Mouse (Mus musculus) liver, embryonic 12.5 days (tissue): Measurements from ENCODE around the gene Upf3b. TPM values are rescaled to one million over a fixed set of nuclear protein-coding genes. Genes with fewer than 3 reads are reported as not detected.
A peak's percentile ranks its signal among the peaks of the same experiment; 100 is the strongest.
"Not testable (repeated sequence)": the region's sequence is repeated elsewhere in the genome, so short reads cannot be mapped to it uniquely, and the experiment has no call there.

Experiments
- ATAC-seq: fragments of 200-750 bp; cut with Nextera tagmentation; 2 replicates; pipeline ENCODE4 v1.8.0; 2017; ENCODE audit warnings: moderate number of reproducible peaks, mild to moderate bottlenecking, moderate library complexity
- H3K27ac ChIP-seq: fragments of 300-500 bp; sonication (generic); 2 replicates; pipeline ENCODE4 v1.5.1; 2016; ENCODE audit warnings: mild to moderate bottlenecking
- H3K27me3 ChIP-seq: fragments of 300-500 bp; sonication (generic); replicated peaks from 2 replicates; pipeline ENCODE4 v1.6.1; 2016; ENCODE audit warnings: mild to moderate bottlenecking, moderate library complexity
- H3K36me3 ChIP-seq: fragments of 300-500 bp; sonication (generic); 2 replicates; pipeline ENCODE4 v1.6.1; 2016; ENCODE audit warnings: mild to moderate bottlenecking, moderate library complexity
- H3K4me1 ChIP-seq: fragments of 300-500 bp; sonication (generic); 2 replicates; pipeline ENCODE4 v1.6.1; 2016
- H3K4me2 ChIP-seq: fragments of 300-500 bp; sonication (generic); 2 replicates; pipeline ENCODE4 v1.6.1; 2016; ENCODE audit warnings: mild to moderate bottlenecking, moderate library complexity
- H3K4me3 ChIP-seq: fragments of 300-500 bp; sonication (generic); 2 replicates; pipeline ENCODE4 v1.5.1; 2016; ENCODE audit warnings: mild to moderate bottlenecking, moderate library complexity
- H3K9ac ChIP-seq: fragments of 300-500 bp; sonication (generic); 2 replicates; pipeline ENCODE4 v1.6.1; 2016; ENCODE audit warnings: mild to moderate bottlenecking, moderate library complexity
- H3K9me3 ChIP-seq: fragments of 300-500 bp; sonication (generic); replicated peaks from 2 replicates; pipeline ENCODE4 v1.6.1; 2016; ENCODE audit warnings: mild to moderate bottlenecking, moderate library complexity
- WGBS: fragments of 180-500 bp; shearing (Covaris S2); methylation state at CpG from one replicate; pipeline ENCODE4 v1.1.7; 2016; ENCODE audit not compliant: insufficient replicate concordance; 5-methylcytosine and 5-hydroxymethylcytosine counted together
- polyA plus RNA-seq: library from polyadenylated mRNA; unstranded; fragments of >200 nt; fragmentation: Nextera tagmentation; extraction: Ambion mirVana; gene quantifications from 2 replicates; pipeline ENCODE4 v1.2.1, GENCODE M21; 2016

The Upf3b gene
- 14.2 and 15.6 TPM in 2 replicates for polyA plus RNA-seq

DNA sequence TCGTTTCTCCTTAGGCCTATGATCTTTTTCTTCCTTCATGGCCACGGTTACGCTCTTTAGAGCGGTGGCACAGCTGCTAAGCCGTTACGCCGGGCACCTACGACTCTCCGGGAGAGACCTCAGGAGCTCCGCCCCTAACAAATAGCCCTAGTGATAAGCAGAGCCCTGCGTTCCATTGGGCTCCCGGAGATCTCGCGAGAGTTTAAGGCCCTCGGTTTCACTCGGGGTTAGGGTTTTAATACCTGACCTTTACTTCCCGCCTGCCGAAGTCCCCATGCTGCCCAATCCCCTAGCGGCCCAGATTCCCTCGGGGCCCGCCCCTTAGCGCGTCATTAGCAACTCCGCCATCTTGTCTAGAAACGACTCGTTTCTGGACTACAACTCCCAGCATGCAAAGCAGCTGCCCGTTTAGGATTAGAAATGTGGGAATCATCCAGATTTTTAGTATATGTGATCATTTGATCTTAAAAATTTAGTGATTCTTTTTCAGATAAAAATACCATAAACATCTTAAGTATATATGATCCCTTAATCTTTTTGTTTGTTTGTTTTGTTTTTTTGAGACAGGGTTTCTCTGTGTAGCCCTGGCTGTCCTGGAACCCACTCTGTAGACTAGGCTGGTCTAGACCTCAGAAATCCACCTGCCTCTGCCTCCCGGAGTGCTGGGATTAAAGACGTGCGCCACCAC lies at the start of gene Upf3b:
Gene Upf3b, minus strand, starts transcription at position 130 of the 688 bp plus-strand sequence.
- Histone ChIP-seq H3K9me3 (no peaks in the 10 kb centered on the region), H3K27ac (peak within 1 kb of the TSS; percentile 92), H3K9ac (peak within 1 kb of the TSS; percentile 72), H3K27me3 (peaks cover 2% of the 10 kb centered on the region), H3K4me2 (peak within 1 kb of the TSS; percentile 76), H3K4me1 (0 out of 2 replicates have a peak, but pooled peaks cover 8% of the 10 kb centered on the region), H3K4me3 (peak within 1 kb of the TSS; percentile 70), H3K36me3 (peaks cover 13% of the 10 kb centered on the region; the same call in 1 of the 2 replicates)
- ATAC-seq: peak; percentile 97
- WGBS: 7% methylated on average over 30 of the region's 30 CpGs

DNA sequence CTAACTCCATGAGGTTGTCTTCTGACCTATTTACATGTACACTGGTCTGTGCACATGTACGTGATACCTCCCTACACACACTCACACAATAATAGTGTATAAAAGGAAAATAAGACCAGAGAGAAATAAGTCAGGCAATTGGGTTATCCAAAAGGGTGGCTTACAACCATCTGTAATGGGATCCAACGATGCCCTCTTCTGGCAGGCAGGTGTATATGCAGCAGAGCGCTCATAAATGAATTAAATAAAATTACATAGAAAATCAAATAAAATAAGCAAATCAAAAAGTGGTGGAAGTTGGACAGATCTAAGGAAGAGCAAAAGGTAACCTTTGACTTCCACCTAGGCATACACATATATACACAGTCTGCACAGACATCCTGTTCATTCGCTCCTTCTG lies 47.7 kb upstream of the Upf3b start:
- no peak overlapping the region for H3K27ac ChIP-seq
- no peak overlapping the region for H3K4me2 ChIP-seq
- ATAC-seq: no peak
- no peaks in the 10 kb centered on the region for H3K9me3 ChIP-seq
- no peaks in the 10 kb centered on the region for H3K4me1 ChIP-seq
- H3K4me3 ChIP-seq: no peak overlapping the region
- no peak overlapping the region for H3K9ac ChIP-seq
- H3K27me3 ChIP-seq: no peaks in the 10 kb centered on the region
- WGBS: 56% methylated on average over 4 of the region's 4 CpGs
- H3K36me3 ChIP-seq: peaks cover 18% of the 10 kb centered on the region

DNA sequence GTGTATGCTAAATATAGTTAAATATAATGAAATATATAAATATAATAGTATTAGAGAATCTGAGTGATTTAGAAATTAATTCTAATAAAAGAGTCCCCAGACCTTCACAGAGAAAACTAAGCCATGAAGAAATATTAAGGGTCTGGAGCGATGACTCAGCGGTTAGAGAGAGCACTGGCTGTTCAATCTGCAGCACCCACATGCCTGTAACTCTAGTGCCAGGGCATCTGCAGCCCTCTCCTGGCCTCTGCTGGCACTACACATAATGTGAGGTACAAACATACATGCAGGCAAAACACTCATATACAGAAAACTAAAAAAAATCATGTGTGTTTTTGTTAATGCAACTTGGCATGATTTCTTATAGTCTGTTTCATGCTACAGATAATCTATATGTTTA lies 34.8 kb upstream of the Upf3b start:
- Histone ChIP-seq H3K36me3 (peaks cover 44% of the 10 kb centered on the region), H3K4me3 (no peak overlapping the region), H3K9me3 (no peaks in the 10 kb centered on the region), H3K9ac (no peak overlapping the region), H3K27me3 (no peaks in the 10 kb centered on the region), H3K4me2 (no peak overlapping the region), H3K4me1 (no peaks in the 10 kb centered on the region), H3K27ac (no peak overlapping the region)
- ATAC-seq: no peak
- WGBS: 93% methylated on average over 2 of the region's 2 CpGs

DNA sequence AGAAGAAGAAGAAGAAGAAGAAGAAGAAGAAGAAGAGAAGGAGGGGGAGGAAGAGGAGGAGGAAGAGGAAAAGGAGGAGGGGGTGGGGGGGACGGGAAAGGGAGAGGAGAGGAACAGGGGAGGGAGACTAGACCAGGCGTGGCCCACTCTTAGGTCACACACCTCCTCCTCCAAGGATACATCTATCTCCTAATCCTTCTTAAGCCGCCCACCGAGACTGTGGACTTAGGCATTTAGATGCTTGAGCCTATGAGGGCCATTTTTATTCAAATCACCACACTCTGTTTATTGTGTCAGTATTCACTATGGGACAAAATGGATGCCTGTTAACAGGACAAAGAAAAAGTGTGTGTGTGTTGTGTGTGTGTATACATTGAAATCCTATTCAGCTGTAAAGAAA lies 34.4 kb upstream of the Upf3b start:
- not testable (repeated sequence) for ATAC-seq, H3K4me3 ChIP-seq, H3K9me3 ChIP-seq, H3K27ac ChIP-seq, H3K9ac ChIP-seq, H3K4me2 ChIP-seq, H3K4me1 ChIP-seq, H3K27me3 ChIP-seq
- H3K36me3 ChIP-seq: peaks cover 44% of the 10 kb centered on the region
- WGBS: 50% methylated on average over 2 of the region's 4 CpGs

DNA sequence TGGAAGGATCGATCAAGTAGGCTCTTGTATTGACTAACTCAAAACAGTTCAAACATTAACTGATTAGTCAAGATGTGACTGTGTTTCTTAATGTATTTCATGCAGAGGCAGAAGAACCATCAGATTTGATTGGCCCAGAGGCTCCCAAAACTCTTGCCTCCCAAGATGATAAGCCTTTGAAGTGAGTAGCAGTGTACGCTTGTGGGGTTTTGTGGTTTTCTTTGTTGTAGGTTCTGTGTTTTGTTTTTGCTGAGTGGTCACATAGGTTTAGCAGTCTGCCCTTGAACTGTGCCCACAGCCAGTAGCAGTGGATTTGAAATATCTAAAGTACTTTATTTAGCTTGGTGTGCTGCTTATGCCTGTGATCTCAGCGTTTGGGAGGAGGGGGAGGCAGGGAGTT lies 31.6 kb upstream of the Upf3b start:
- Histone ChIP-seq H3K27ac (no peak overlapping the region), H3K4me2 (no peak overlapping the region), H3K4me3 (no peak overlapping the region), H3K9ac (no peak overlapping the region), H3K27me3 (no peaks in the 10 kb centered on the region), H3K9me3 (no peaks in the 10 kb centered on the region), H3K4me1 (no peaks in the 10 kb centered on the region), H3K36me3 (peaks cover 53% of the 10 kb centered on the region)
- ATAC-seq: no peak
- WGBS: 76% methylated on average over 3 of the region's 3 CpGs

DNA sequence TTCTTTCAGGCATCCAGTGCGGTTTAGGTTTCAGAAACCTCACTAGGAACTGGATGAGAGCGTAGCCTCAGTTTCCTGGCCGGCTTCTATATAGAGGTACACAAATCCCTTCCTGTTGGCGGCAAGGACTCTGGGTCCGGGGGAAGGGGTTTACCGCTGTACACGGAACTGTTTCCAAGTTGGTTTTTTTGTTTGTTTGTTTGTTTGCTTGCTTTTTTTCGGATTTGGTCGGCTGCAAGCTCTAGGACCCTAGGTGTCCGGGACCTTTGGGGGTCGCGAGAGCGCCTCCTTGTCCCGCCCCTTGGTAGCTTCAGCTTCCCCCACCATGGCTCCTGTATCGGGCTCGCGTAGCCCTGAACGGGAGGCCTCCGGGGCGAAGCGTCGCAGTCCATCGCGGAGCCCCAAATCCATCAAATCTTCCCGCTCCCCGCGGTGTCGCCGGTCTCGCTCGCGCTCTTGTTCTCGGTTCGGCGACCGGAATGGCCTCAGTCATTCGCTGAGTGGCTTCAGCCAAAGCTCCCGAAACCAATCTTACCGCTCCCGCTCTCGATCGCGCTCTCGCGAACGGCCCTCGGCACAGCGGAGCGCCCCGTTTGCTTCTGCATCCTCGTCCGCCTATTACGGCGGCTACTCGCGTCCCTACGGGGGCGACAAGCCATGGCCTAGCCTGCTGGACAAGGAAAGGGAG lies 16.7 kb upstream of the Upf3b start, which contains the start of gene Nkap:
Gene Nkap, plus strand, starts transcription at position 125 of the 688 bp plus-strand sequence.
- Histone ChIP-seq H3K36me3 (0 out of 2 replicates have a peak, but pooled peaks cover 8% of the 10 kb centered on the region), H3K9ac (peak within 1 kb of the TSS; percentile 80), H3K4me1 (peaks cover 9% of the 10 kb centered on the region), H3K4me3 (peak within 1 kb of the TSS; percentile 73), H3K27ac (peak within 1 kb of the TSS; percentile 79), H3K4me2 (peak within 1 kb of the TSS; percentile 69), H3K27me3 (no peaks in the 10 kb centered on the region), H3K9me3 (no peaks in the 10 kb centered on the region)
- WGBS: 4% methylated on average over 51 of the region's 58 CpGs
- ATAC-seq: peak; percentile 86

DNA sequence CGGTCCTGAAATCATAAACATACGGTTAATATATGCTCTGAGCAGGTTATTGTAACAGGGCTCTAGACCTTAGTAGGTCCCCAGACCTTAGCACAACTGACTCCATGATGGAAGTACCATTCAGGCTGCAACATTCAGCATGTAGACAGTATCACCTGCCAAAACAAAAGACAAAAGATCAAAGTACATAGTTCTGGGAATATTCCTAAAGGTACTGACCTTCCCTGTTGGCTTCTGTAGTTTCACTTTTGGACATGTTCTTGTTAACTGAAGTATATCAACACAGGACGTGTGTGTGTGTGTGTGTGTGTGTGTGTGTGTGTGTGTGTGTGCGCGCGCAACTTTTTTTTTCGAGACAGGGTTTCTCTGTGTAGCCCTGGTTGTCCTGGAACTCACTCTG lies 15.4 kb upstream of the Upf3b start:
- Histone ChIP-seq H3K27ac (no peak overlapping the region), H3K9ac (no peak overlapping the region), H3K4me2 (no peak overlapping the region), H3K9me3 (no peaks in the 10 kb centered on the region), H3K4me1 (peaks cover 9% of the 10 kb centered on the region), H3K27me3 (no peaks in the 10 kb centered on the region), H3K4me3 (no peak overlapping the region), H3K36me3 (no peaks in the 10 kb centered on the region)
- no peak for ATAC-seq
- 82% methylated on average over 7 of the region's 7 CpGs for WGBS

DNA sequence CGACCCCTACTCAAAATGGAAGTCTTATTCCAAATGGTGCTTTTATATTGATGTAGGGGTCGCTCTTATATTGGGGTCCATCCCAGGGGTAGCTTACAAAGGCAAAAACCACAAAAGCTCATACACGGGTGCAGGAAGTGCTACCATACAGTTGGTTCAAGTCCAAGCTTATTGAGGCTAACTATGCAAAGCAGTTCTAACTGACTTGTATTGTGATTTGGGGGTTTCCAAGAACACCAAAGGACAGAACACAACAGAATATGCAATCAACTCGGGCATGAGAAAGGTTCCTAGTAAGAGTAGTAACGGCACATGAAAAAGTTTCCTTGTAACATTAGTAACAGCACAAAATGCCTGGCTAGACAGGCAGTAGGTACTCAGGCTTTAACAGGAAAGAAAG lies 10.1 kb upstream of the Upf3b start:
- Histone ChIP-seq H3K4me2 (no peak overlapping the region), H3K9ac (no peak overlapping the region), H3K27ac (no peak overlapping the region), H3K4me1 (no peaks in the 10 kb centered on the region), H3K4me3 (no peak overlapping the region), H3K9me3 (no peaks in the 10 kb centered on the region), H3K27me3 (peaks cover 24% of the 10 kb centered on the region), H3K36me3 (no peaks in the 10 kb centered on the region)
- no peak for ATAC-seq
- 57% methylated on average over 5 of the region's 5 CpGs for WGBS

DNA sequence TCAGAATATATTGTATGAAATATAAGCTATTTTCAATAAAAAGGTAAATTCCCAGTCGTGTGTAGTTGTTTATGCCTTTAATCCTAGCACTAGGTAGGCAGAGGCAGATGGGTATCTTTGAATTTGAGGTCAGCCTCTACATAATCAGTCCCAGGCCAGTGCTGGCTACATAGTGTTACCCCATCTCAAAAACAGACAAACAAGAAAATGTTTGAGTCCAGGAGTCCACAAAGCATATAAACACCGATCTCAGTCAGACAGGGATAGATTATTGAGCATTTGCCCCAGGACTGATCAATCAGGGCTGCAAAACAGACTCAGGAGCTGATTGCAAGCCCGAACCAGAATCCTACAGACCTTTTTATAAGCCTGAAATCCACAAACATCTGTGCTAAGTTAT lies 9.5 kb upstream of the Upf3b start:
- Histone ChIP-seq H3K27me3 (peaks cover 25% of the 10 kb centered on the region), H3K4me2 (no peak overlapping the region), H3K9ac (no peak overlapping the region), H3K4me3 (no peak overlapping the region), H3K9me3 (no peaks in the 10 kb centered on the region), H3K4me1 (no peaks in the 10 kb centered on the region), H3K27ac (no peak overlapping the region), H3K36me3 (no peaks in the 10 kb centered on the region)
- no peak for ATAC-seq
- WGBS: 41% methylated on average over 3 of the region's 3 CpGs

DNA sequence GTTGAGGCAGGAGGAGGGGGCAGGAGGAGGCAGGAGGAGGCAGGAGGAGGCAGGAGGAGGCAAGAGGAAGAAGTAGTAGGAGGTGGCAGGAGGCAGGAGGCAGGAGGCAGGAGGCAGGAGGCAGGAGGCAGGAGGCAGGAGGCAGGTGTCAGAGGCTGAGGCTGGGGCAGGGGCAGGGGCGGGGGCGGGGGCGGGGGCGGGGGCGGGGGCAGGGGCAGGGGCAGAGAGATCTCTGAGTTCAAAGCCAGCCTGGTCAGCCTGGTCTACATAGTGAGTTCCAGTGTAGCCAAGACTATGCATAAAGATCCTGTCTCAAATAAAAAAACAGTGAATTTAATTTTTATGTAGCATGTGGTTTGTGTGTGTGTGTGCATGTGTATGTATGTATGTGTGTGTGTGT lies 7.0 kb upstream of the Upf3b start:
- no peak overlapping the region for H3K27ac ChIP-seq
- no peaks in the 10 kb centered on the region for H3K4me1 ChIP-seq
- no CpG with 5 or more reads among the region's 5 CpGs for WGBS
- H3K27me3 ChIP-seq: peaks cover 25% of the 10 kb centered on the region
- H3K9ac ChIP-seq: no peak overlapping the region
- H3K9me3 ChIP-seq: no peaks in the 10 kb centered on the region
- no peak overlapping the region for H3K4me2 ChIP-seq
- ATAC-seq: no peak; the same call in 1 of the 2 replicates
- H3K4me3 ChIP-seq: no peak overlapping the region
- no peaks in the 10 kb centered on the region for H3K36me3 ChIP-seq

DNA sequence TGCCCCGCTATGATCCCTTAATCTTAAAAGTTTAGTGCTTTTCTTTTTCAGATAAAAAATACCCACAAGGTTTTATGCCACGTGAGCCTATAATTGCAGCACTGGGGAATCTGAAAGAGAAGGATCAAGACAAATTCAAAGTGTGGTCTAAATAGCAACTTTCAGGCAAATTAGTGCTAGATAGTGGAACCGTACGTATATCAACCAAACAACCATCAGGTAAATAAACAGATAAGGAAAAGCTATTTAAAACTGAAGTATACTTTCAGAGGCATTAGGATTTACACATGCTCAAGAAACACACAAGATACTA lies 715 bp upstream of the Upf3b start:
- Histone ChIP-seq H3K4me2 (peak overlapping the region; percentile 76), H3K27me3 (peaks cover 7% of the 10 kb centered on the region), H3K9ac (no peak overlapping the region), H3K4me1 (0 out of 2 replicates have a peak, but pooled peaks cover 8% of the 10 kb centered on the region), H3K4me3 (peak overlapping the region; percentile 70), H3K36me3 (0 out of 2 replicates have a peak, but pooled peaks cover 10% of the 10 kb centered on the region), H3K9me3 (no peaks in the 10 kb centered on the region), H3K27ac (no peak overlapping the region)
- 60% methylated on average over 4 of the region's 4 CpGs for WGBS
- no peak for ATAC-seq

DNA sequence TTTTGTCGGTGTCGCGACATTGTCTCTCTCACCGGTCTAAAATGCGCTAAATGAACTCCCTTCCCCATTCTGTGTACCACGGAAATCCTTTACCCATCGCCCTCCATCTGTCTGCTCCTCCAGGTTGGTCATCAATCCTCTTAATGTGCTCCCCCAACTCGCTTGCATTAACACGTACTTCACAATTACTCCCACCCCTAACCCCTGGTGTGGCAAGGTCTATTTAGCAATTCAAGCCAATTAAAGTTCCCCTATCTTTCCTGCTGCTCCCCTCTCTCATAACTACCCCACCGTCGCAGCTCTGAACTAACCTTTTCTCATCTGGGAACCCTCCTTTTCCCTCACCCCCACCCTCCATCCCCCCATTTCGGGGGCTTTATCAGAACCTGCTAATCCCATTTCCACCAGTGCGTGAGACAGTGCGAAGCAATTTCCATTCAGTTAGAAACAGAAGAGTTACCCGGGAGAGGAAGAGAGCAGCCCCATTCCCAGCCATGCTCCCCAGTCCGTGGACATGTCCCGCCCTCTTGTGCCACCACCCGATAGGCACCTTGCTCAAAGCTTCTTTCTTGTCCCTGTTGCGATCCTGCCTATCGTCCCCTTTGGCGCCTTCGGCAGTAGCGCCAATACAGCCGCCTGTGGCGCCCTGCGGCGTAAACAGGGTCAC lies 463 bp downstream of the Upf3b start:
- Histone ChIP-seq H3K4me1 (0 out of 2 replicates have a peak, but pooled peaks cover 8% of the 10 kb centered on the region), H3K4me3 (peak overlapping the region; percentile 70), H3K36me3 (peaks cover 17% of the 10 kb centered on the region; the same call in 1 of the 2 replicates), H3K9ac (peak overlapping the region; percentile 72), H3K9me3 (no peaks in the 10 kb centered on the region), H3K27ac (peak overlapping the region; percentile 92), H3K27me3 (no peaks in the 10 kb centered on the region), H3K4me2 (peak overlapping the region; percentile 76)
- 5% methylated on average over 27 of the region's 27 CpGs for WGBS
- ATAC-seq: peak; percentile 87
